Mouse (Mus musculus): Measurements from ENCODE around the gene Sptb. TPM values are rescaled to one million over a fixed set of nuclear protein-coding genes. Genes with fewer than 3 reads are reported as not detected.

The Sptb gene
- polyA plus RNA-seq, 1 experiment: 18.9 TPM

- no peak for DNase-seq (ENCODE audit: low read depth in 1 of 2, low spot score in 2 of 2)
- Histone ChIP-seq H3K4me3 (ENCODE audit: extremely low read depth, insufficient read depth, insufficient read length) (no peak overlapping the region), H3K27ac (ENCODE audit: insufficient read depth, low read length) (no peak overlapping the region), H3K36me3 (ENCODE audit: control insufficient read depth, insufficient read depth, low read length) (no peaks in the 10 kb centered on the region), H3K4me1 (ENCODE audit: control insufficient read depth, insufficient read depth, insufficient read length) (peaks cover 22% of the 10 kb centered on the region; the same call in 1 of the 2 replicates), H3K27me3 (ENCODE audit: control insufficient read depth, insufficient read depth, low read length) (no peaks in the 10 kb centered on the region)
- 86% methylated on average over 3 of the region's 3 CpGs for WGBS
- TF ChIP-seq CTCF (IDR thresholded peaks at IDR 0.05; ENCODE audit: extremely low read depth, insufficient read depth, insufficient read length, insufficient replicate concordance) (no peak), POLR2A (IDR thresholded peaks at IDR 0.05; ENCODE audit: low read depth, low read length) (no peak)
These were observed 155.4 kb downstream of the Sptb start for GRCm38 (mm10) chr12:76554871-76555386.

DNA sequence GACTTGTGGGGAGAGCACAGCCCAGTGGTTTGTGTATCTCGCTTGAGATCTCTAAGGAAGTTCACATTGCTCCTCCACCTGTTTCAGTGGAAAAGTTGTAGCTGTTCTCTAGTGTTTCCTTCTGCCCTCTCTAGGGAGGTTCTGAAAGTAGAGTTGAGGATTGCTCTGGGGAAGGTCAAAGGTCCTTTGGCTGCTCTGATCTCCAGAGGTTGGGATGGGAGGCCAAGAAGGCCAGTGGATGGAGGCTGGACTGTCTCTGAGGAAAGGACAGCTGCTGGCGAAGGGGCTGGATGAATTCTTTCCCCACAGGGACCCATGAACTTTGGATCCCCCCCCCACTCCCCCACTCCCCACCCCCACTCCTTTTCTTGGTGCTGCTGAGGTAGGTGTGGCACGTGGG lies 156.0 kb downstream of the Sptb start:
- WGBS: 73% methylated on average over 3 of the region's 3 CpGs
- DNase-seq (ENCODE audit: low read depth in 1 of 2, low spot score in 2 of 2): no peak
- Histone ChIP-seq H3K4me3 (ENCODE audit: extremely low read depth, insufficient read depth, insufficient read length) (no peak overlapping the region), H3K27ac (ENCODE audit: insufficient read depth, low read length) (no peak overlapping the region), H3K36me3 (ENCODE audit: control insufficient read depth, insufficient read depth, low read length) (no peaks in the 10 kb centered on the region), H3K4me1 (ENCODE audit: control insufficient read depth, insufficient read depth, insufficient read length) (peaks cover 22% of the 10 kb centered on the region; the same call in 1 of the 2 replicates), H3K27me3 (ENCODE audit: control insufficient read depth, insufficient read depth, low read length) (no peaks in the 10 kb centered on the region)
- TF ChIP-seq POLR2A (IDR thresholded peaks at IDR 0.05; ENCODE audit: low read depth, low read length) (no peak), CTCF (IDR thresholded peaks at IDR 0.05; ENCODE audit: extremely low read depth, insufficient read depth, insufficient read length, insufficient replicate concordance) (no peak)

- no peak for DNase-seq (ENCODE audit: low read depth in 1 of 2, low spot score in 2 of 2)
- no peak for TF ChIP-seq CTCF (IDR thresholded peaks at IDR 0.05; ENCODE audit: extremely low read depth, insufficient read depth, insufficient read length, insufficient replicate concordance)
- TF ChIP-seq POLR2A (IDR thresholded peaks at IDR 0.05; ENCODE audit: low read depth, low read length): no peak
- peaks cover 22% of the 10 kb centered on the region; the same call in 1 of the 2 replicates for H3K4me1 ChIP-seq (ENCODE audit: control insufficient read depth, insufficient read depth, insufficient read length)
- 72% methylated on average over 7 of the region's 7 CpGs for WGBS
- no peaks in the 10 kb centered on the region for H3K27me3 ChIP-seq (ENCODE audit: control insufficient read depth, insufficient read depth, low read length)
- H3K27ac ChIP-seq (ENCODE audit: insufficient read depth, low read length): peak overlapping the region; percentile 94
- H3K4me3 ChIP-seq (ENCODE audit: extremely low read depth, insufficient read depth, insufficient read length): no peak overlapping the region
- no peaks in the 10 kb centered on the region for H3K36me3 ChIP-seq (ENCODE audit: control insufficient read depth, insufficient read depth, low read length)
These were observed 156.4 kb downstream of the Sptb start for GRCm38 (mm10) chr12:76553917-76554316.

DNA sequence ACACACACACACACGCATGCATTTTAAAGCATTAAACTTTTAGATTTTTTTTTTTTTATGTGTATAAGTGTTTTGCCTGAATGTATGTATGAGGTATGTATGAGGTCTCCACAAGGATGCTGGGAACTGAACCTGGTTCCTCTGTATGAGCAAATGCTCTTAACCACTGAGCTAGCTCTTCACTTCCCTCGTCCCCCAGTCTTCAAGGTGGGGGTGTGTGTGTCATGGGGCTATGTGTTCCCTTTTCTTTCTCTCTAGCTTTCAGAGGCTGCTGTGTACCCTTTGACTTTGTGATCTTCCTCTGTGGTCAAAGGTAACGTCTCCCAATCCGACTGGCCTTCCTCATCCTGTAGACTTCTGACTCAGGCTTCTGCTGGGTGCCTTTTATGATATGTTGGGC lies 157.4 kb downstream of the Sptb start:
- DNase-seq (ENCODE audit: low read depth in 1 of 2, low spot score in 2 of 2): peak; percentile 38 to 76
- Histone ChIP-seq H3K4me3 (ENCODE audit: extremely low read depth, insufficient read depth, insufficient read length) (no peak overlapping the region), H3K4me1 (ENCODE audit: control insufficient read depth, insufficient read depth, insufficient read length) (peaks cover 27% of the 10 kb centered on the region; the same call in 1 of the 2 replicates), H3K27ac (ENCODE audit: insufficient read depth, low read length) (peak overlapping the region; percentile 94), H3K27me3 (ENCODE audit: control insufficient read depth, insufficient read depth, low read length) (no peaks in the 10 kb centered on the region), H3K36me3 (ENCODE audit: control insufficient read depth, insufficient read depth, low read length) (no peaks in the 10 kb centered on the region)
- WGBS: 33% methylated on average over 4 of the region's 4 CpGs
- TF ChIP-seq CTCF (IDR thresholded peaks at IDR 0.05; ENCODE audit: extremely low read depth, insufficient read depth, insufficient read length, insufficient replicate concordance) (no peak), POLR2A (IDR thresholded peaks at IDR 0.05; ENCODE audit: low read depth, low read length) (no peak)

GRCm38 (mm10) chr12:76552321-76552720 lies 158.0 kb downstream of the Sptb start:
- peak; percentile 62 to 90 for DNase-seq (ENCODE audit: low read depth in 1 of 2, low spot score in 2 of 2)
- no peaks in the 10 kb centered on the region for H3K36me3 ChIP-seq (ENCODE audit: control insufficient read depth, insufficient read depth, low read length)
- no peak for TF ChIP-seq POLR2A (IDR thresholded peaks at IDR 0.05; ENCODE audit: low read depth, low read length)
- TF ChIP-seq CTCF (IDR thresholded peaks at IDR 0.05; ENCODE audit: extremely low read depth, insufficient read depth, insufficient read length, insufficient replicate concordance): no peak
- WGBS: 35% methylated on average over 8 of the region's 8 CpGs
- no peak overlapping the region for H3K4me3 ChIP-seq (ENCODE audit: extremely low read depth, insufficient read depth, insufficient read length)
- peak overlapping the region; percentile 94 for H3K27ac ChIP-seq (ENCODE audit: insufficient read depth, low read length)
- H3K27me3 ChIP-seq (ENCODE audit: control insufficient read depth, insufficient read depth, low read length): no peaks in the 10 kb centered on the region
- H3K4me1 ChIP-seq (ENCODE audit: control insufficient read depth, insufficient read depth, insufficient read length): peaks cover 33% of the 10 kb centered on the region; the same call in 1 of the 2 replicates

GRCm38 (mm10) chr12:76549203-76549602 lies 161.1 kb downstream of the Sptb start:
- Histone ChIP-seq H3K4me1 (ENCODE audit: control insufficient read depth, insufficient read depth, insufficient read length) (peaks cover 45% of the 10 kb centered on the region), H3K27me3 (ENCODE audit: control insufficient read depth, insufficient read depth, low read length) (no peaks in the 10 kb centered on the region; the same call in 1 of the 2 replicates), H3K36me3 (ENCODE audit: control insufficient read depth, insufficient read depth, low read length) (no peaks in the 10 kb centered on the region), H3K4me3 (ENCODE audit: extremely low read depth, insufficient read depth, insufficient read length) (no peak overlapping the region), H3K27ac (ENCODE audit: insufficient read depth, low read length) (no peak overlapping the region)
- TF ChIP-seq POLR2A (IDR thresholded peaks at IDR 0.05; ENCODE audit: low read depth, low read length) (no peak), CTCF (IDR thresholded peaks at IDR 0.05; ENCODE audit: extremely low read depth, insufficient read depth, insufficient read length, insufficient replicate concordance) (no peak)
- WGBS: 94% methylated on average over 3 of the region's 3 CpGs
- DNase-seq (ENCODE audit: low read depth in 1 of 2, low spot score in 2 of 2): no peak

DNA sequence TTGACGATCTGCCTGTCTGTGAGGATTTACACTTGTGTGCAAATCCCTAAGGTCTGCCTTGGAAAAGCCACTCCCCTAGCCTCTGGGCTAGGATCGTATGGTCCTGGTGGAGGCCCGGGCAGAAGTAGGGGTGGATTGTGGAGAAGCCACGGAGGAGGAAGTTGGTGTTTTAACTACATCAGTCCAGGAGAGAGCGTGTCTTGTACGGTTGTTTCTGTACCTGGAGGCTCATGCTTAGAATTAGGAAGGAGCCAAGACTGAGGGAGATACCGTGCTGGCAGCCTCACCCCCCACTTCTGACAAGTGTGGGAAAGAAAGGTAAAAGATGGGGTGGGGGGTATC lies 162.3 kb downstream of the Sptb start:
- no peaks in the 10 kb centered on the region for H3K36me3 ChIP-seq (ENCODE audit: control insufficient read depth, insufficient read depth, low read length)
- peaks cover 35% of the 10 kb centered on the region for H3K4me1 ChIP-seq (ENCODE audit: control insufficient read depth, insufficient read depth, insufficient read length)
- H3K27ac ChIP-seq (ENCODE audit: insufficient read depth, low read length): no peak overlapping the region
- no peak overlapping the region for H3K4me3 ChIP-seq (ENCODE audit: extremely low read depth, insufficient read depth, insufficient read length)
- TF ChIP-seq CTCF (IDR thresholded peaks at IDR 0.05; ENCODE audit: extremely low read depth, insufficient read depth, insufficient read length, insufficient replicate concordance) (no peak), POLR2A (IDR thresholded peaks at IDR 0.05; ENCODE audit: low read depth, low read length) (no peak)
- no peaks in the 10 kb centered on the region; the same call in 1 of the 2 replicates for H3K27me3 ChIP-seq (ENCODE audit: control insufficient read depth, insufficient read depth, low read length)
- 28% methylated on average over 7 of the region's 7 CpGs for WGBS
- DNase-seq (ENCODE audit: low read depth in 1 of 2, low spot score in 2 of 2): no peak

Data from spleen, adult 2 months (tissue).